Mouse (Mus musculus) kidney, adult 10 weeks (tissue): ENCODE measurements around the gene Shkbp1. TPM values are rescaled to one million over a fixed set of nuclear protein-coding genes. Genes with fewer than 3 reads are reported as not detected.

Experiments
- polyA plus RNA-seq: library from polyadenylated mRNA; stranded (reverse); fragments of 350-450 nt; fragmentation: Illumina TruSeq; extraction: RNeasy Lipid Tissue Mini Kit (QIAGEN cat#74804); gene quantifications from one replicate; pipeline ENCODE4 v1.2.3, GENCODE M21; 2014; ENCODE audit warnings: low read depth, low replicate concordance

Shkbp1 gene
- polyA plus RNA-seq = 0.57 TPM

DNA sequence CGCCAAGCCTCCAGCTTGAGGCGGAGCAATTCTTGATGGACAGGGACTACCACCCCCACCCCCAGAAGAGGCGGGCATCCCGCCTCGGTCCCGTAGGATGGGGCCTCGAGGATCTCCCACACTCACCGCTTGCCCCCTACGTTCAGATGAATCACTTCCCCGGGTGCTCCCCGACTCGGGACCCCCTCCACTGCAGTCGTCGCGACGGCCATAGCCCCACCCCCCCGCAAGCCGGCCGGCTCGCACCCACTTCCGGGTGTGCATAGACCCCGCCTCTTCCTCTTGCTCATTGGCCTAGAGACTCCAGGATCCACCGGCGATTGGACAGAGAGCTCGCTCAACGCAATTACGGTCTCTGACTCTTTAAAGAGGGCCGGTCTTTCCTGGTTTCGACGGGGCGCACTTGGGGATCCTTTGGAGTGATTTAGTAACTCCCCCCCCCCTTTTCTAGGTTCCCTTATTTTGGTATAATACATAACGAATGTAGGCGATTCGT, at the start of gene Shkbp1:
Shkbp1 (minus strand) TSS at position 275 of the 496 bp plus-strand sequence.

DNA sequence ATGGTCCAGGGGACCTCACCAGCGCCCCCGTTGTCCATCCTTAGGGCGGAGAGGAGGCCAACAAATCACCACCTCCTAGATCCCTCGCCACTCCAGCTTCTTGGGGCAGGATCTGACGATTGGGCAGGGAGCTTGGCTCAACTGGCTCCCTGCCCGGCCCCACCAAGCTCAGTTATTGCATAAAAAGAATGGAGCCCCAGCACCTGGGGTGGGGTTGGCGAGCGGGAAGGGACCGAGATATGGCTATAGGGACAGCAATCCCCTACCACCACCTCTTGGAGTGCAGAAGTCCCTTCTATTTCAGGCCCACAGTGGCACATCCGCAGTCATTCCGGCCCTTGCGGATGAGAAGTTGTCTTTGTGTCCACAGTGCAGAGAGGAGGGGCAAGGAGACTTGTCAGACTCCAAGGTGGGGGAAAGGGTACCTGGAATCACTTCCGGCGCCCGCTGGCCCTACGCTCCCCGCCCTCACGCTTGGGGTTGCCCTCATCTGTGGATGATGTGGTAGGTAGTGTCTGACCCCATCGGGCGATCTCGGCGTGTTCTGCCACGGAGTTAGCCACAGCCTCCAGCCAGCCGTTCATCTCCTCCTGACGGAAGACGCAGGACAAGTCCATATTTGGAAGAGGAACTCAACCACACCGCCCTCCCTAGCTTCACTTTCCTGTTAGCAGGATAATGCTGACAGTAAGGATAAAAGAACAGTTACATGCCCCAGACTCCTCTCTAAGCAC, 1.2 kb upstream of the Shkbp1 start, which contains the start of gene Gm20479:
Gm20479 (minus strand) TSS at position 559 of the 734 bp plus-strand sequence.

DNA sequence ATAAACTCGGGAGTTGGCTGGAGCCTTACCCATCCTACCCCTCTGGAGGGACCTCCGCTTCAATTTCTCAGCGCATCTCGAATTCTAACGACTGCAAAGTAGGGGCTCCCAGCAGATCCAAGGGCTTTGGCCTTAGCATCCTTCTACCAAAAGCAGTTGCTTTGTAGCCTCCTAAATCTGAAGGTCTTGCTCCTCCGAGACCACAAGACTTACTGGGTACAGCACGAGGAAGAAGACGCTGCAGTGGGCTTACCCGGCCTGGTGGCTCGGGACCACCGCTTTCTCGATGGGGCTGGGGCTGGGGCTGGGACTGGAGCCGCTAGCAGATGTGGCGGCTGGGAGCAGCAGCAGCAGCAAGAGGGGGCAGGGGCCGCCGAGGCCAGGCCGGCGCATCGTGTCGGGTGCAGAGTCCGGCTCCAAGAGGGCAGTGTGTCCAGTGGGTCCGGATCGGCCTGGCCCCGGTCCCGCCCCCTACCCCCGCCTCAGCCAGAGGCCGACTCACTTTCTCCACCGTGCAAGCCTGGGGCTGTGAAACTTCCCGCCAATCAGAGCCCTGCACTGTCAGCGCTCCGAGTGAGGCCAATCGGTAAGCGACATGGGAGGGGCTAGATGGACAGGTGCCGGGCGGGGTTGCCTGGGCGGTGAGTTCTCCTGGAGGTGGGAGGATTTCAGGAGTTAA, 18.5 kb downstream of the Shkbp1 start, which contains the start of gene Ltbp4:
Ltbp4 (minus strand) TSS at position 518 of the 679 bp plus-strand sequence.

Other genes starting within 250 kb of the Shkbp1 start
- 0.32 TPM for gene Cyp2f2, start 236.1 kb downstream of the Shkbp1 start, polyA plus RNA-seq
- gene Cyp2t4, start 202.3 kb downstream of the Shkbp1 start, polyA plus RNA-seq = not detected
- 1.0 TPM for gene Egln2, start 189.2 kb downstream of the Shkbp1 start, polyA plus RNA-seq
- 1.8 TPM for gene Rab4b, start 177.1 kb downstream of the Shkbp1 start, polyA plus RNA-seq
- gene Gm21983, start 174.9 kb downstream of the Shkbp1 start, polyA plus RNA-seq = not detected
- not detected for gene Mia, start 174.9 kb downstream of the Shkbp1 start, polyA plus RNA-seq
- gene BC024978, start 160.2 kb downstream of the Shkbp1 start, polyA plus RNA-seq = 4.5 TPM
- 3.3 TPM for gene Snrpa, start 159.7 kb downstream of the Shkbp1 start, polyA plus RNA-seq
- 0.40 TPM for gene Itpkc, start 127.4 kb downstream of the Shkbp1 start, polyA plus RNA-seq
- gene Coq8b, start 123.0 kb downstream of the Shkbp1 start, polyA plus RNA-seq = 1.4 TPM
- gene Numbl, start 97.6 kb downstream of the Shkbp1 start, polyA plus RNA-seq = 0.08 TPM
- gene Ltbp4, start 18.3 kb downstream of the Shkbp1 start, polyA plus RNA-seq = not detected
- gene Gm20479, start 1.4 kb upstream of the Shkbp1 start, polyA plus RNA-seq = not detected
- not detected for gene Sptbn4, start 91.7 kb upstream of the Shkbp1 start, polyA plus RNA-seq
- 1.1 TPM for gene Blvrb, start 92.0 kb upstream of the Shkbp1 start, polyA plus RNA-seq
- 1.1 TPM for gene Sertad3, start 117.7 kb upstream of the Shkbp1 start, polyA plus RNA-seq
- 0.36 TPM for gene Sertad1, start 130.9 kb upstream of the Shkbp1 start, polyA plus RNA-seq
- 0.08 TPM for gene Prx, start 143.3 kb upstream of the Shkbp1 start, polyA plus RNA-seq
- 0.20 TPM for gene Hipk4, start 167.2 kb upstream of the Shkbp1 start, polyA plus RNA-seq
- gene Pld3, start 197.2 kb upstream of the Shkbp1 start, polyA plus RNA-seq = 1.8 TPM
- 2.4 TPM for gene 2310022A10Rik, start 197.2 kb upstream of the Shkbp1 start, polyA plus RNA-seq
- 8.8 TPM for gene Akt2, start 235.5 kb upstream of the Shkbp1 start, polyA plus RNA-seq